Mouse (Mus musculus): ENCODE measurements around the gene Llph.
"Not testable (repeated sequence)": the region's sequence is repeated elsewhere in the genome, so short reads cannot be mapped to it uniquely, and the experiment has no call there.

Gene Llph

DNA sequence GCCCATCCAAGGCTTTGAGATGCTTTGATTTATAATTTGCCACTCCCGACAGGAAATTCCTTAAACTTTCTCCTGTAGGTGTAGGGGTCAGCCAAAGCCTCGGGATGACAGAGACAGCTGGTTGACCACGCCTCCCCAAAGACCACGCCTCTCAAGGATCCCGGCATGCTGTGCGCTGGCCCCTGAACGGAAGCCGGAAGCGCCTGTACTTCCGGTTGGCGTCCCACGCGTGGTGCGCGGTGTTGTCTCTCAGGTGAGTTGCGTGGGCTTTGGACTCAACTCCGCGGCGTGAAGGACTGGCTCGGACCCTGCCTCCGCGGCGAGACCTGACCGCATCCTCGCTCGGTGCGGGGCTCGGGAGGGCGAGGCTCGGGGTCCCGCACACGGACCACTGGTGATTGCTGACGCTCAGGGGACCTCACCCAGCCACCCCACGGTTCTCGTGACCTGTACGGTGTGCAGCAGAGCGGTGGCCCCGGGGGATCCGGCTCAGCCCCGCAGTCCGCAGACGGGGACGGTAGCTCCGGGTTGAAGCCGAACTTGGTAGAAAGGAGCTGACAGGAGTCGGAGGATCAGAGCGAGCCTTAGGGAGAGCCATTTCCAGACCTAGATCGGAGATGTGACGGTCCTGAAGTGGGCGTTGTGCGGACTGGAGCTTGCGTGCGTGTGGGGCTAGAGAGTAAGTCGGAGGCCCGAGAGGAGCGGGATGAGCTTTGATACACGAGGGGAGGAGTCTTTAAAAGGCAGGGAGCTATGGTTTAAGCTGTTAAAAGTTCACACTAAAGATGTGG is at the start of gene Llph:
Llph (plus strand) TSS at position 200 of the 791 bp plus-strand sequence.
- DNase-seq (ENCODE audit: low read depth), result peak; percentile 63

DNA sequence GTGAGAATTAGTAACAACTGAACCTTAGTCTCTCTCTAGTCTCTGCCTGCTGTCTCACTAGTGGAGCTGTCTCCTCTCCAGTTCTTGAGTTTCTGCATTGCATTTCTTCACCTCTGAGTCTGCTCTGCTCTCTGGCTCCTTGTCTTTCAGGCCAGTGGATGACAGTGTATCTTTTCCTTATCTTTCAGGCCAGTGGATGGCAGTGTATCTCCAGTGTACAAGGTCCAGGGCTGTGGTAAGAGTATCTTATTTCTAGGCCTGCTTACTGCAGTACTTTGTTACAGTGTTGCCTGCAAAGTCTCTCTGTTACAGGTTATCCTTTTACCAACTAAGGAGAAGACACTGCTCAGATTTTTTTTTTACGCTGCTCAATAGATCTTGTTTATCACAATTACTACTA is 44.0 kb upstream of the Llph start:
- no peak for DNase-seq (ENCODE audit: low read depth)

DNA sequence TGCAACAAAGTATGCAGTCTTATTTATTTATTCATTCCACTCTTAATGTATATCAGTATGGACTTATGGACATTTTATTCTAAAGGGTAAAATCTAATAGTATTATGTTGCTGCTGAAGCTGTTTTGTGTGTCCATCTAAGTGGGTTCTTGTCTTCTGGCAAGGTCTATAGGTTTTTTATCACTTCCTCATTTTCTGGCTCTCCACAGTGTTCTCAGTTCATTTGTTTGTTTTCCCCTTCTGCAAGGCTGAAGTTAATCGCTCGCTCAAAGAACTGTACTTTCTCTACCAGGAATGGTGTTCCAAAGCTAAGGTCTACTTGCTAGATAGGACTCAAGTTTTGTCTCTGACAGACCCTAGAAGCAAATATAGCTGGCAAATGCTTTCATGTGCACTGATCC is 43.5 kb upstream of the Llph start:
- no peak for DNase-seq (ENCODE audit: low read depth)

DNA sequence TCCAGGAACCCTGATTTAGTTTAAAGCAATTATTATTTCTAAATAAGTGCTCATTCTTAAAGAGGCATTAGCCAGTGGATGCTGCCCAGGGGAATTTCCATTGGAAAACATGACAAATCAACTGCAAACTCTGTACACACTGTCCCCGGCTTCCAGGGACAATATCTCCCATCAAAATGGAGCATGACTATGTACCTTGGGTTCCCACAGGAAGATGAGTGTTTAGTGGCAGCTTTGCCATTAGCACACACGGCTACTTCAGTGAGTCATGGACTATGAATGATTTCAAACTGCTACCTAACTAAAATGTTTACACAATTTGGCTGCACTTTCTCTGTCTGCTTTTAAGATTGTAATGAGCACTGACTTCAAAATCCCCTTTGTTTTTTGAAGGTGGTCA is 38.4 kb upstream of the Llph start:
- DNase-seq (ENCODE audit: low read depth), result no peak

DNA sequence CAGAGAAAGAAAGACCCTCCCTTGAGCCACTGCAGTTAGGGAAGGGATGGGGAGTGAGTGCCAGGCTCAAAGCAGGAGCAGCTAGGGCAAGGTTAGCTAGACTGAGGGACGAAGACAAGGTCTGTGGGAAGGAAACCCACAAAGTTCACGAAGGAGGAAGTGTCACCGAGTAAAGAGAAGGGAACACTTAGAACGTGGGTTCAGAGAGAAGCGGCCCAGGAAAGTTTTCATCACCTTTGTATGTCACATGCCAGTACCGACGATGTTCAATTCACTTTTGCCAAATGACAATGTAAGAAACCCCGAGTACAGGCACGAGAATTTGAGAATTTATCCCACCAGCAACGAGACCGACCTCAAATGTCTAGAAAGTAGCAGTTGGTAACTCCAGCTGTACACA is 37.6 kb upstream of the Llph start:
- no peak for DNase-seq (ENCODE audit: low read depth)

DNA sequence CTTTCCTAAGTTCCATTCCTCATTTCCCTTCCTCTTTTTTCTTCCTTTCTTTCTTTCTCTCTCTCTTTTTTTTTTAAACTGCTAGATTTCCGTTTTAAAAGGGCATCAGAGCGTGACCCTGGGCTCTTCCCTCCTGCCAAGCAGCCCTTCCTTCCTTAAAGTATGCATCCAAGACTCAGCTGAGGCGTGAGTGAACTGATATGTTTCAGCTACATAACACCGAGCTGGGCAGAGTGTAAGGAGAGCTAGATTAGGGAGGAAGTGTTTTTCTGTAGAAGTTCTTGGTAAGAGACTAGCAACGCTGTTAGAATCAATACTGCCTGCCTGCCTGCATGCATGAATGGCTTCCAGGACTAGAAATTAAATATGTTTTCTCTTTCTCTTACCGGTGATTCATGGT is 37.1 kb upstream of the Llph start:
- no peak for DNase-seq (ENCODE audit: low read depth)

DNA sequence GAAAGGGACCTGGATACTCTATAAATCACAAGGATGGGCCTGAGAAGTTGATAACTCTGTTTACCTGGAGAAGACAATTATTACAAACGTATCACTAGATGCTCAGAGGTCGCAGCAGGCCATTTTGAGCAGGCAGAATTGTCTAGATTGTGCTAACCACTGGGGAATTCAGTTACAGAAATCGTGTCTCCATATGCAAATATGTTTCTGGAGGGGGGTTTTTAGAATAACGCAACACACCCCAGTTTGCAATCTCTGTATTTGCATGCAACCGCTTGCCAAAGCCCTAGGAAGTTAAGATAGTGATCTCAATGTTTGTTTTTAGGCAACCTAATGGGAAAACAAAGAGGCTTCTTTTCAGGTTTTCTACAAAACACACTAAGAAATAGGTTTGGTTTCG is 35.7 kb upstream of the Llph start:
- no peak for DNase-seq (ENCODE audit: low read depth)

DNA sequence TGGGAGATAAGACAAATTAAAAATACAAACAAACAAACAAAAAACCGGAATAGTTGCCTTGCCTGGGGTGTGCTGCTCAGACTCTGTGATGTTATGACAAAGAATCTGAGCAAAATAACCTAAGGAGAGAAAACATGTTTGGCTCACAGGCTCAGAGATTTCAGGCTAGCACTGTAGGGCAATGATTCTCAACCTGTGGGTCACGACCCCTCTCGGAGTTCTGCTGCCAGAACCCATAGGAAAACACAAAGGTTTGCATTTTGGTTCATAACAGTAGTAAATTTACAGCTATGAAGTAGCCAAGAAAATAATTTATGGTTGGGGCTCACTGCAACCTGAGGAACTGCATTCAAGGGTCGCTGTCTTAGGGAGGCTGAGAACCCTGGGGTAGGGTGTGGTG is 34.6 kb upstream of the Llph start:
- DNase-seq (ENCODE audit: low read depth), result no peak

DNA sequence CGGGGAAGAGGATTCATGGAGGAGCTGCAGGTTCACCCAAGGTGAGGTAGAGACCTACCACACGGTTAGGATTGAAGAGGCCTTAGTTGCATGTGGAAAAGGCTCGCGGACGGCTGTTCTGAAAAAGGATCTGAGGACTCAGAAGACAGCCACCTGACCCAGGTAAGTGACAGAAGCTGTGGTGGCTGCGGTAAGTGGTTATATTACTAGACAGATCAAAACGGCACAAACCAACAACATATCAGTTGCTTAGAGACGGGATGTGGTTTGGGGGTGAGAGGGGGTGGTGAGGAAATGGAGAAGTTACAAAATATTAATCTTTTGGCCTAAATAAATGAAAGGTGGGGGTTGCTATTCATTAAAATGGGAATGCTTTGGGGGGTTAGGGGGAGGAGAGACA is 33.6 kb upstream of the Llph start:
- no peak for DNase-seq (ENCODE audit: low read depth)

DNA sequence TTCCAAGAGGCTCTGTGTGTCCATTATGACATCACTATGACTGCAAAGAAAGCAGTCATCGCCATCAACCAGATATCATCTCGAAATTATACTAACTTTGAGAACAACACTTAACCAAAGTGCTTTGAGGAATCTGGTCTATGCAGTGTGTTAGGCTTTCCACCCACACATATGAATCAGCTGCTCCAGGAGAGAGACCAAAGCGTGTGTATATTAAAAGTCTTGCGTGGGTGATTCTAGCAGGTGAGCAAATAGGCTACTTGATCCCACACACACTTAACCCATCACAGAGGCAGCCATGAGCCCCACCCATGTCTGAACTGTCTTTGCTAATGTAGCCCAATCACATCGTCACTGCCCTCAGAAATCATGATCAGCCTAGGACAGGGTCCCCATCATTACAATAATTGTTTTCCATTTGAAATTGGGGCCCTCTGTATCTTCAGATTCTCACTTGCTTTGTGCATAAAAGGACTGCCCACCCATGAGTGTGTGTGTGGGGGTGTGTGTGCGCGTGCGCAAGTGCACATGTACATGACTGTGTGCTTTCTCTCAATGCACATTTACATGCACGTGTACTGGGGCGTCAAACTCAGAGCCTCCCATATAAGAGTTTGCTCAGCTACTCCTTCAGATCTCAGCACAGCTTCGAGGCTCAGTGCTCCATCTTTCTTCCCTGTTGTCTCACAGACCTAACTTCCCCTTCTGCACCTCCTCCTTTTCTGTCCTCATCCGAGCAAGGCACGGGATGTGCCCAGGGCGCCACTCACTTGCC is 29.6 kb upstream of the Llph start:
- DNase-seq (ENCODE audit: low read depth), result no peak

DNA sequence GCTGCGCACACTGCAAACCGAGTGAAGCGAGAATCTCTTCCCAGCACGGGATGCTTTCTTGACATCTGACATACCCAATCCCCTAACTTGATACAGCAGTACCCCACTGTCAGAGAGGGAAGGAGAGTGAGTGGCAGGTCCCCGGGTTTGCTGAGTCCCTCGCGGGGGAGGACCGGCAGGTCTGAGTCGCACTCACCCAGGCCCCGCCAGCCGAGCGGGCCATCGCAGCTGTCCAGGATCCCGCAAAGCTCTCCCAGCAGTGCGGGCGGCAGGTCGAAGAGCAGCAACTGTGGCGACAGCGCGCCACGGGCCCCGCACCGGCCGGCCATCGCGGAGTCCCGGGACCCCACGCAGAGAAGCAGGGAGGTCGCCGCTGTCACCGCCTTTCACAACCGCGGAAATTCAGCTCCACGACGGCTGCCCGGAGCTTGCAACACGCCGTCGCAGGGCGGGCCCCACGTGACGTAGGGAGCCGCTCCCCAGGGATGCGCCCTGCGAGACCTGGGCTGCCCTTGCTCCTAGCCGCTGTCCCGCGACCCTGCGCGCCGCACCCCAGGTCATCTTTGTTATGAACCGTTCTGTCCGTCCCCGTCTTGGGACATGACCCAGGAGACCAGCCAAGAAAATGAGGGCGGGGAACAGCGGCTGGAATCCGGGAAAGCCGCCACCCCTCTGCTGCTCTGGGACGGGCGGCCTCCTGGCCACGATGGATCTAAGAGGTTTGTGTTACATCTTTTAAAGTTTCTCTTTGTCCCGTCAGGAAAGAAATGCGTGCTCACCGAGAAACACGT is 25.5 kb upstream of the Llph start, which contains the start of gene Tmbim4:
Tmbim4 (plus strand) TSS at position 460 of the 791 bp plus-strand sequence.
- DNase-seq (ENCODE audit: low read depth), result peak; percentile 23

DNA sequence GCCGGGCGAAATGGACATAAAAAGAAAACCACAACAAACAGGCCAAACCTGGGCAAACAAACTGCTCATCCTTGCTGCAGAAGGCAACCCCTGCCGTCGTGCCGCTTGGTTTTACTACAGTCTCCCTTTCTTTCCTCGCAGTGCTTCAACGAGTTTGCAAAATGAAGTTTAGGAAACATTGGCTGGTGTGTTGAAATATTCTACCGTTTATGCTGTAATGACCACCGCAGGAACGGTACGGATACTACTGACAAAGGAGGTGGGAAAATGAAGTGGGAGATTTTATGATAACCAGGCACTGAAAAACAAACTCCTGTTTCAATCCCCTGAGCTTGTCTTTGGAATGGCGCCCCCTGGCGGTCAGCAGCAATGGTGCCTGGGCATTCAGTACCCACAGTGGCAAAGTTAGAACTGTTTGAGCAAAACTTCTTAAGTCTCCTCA is 24.9 kb upstream of the Llph start, which contains the start of gene Irak3:
Irak3 (minus strand) TSS at position 170 of the 442 bp plus-strand sequence.
- DNase-seq (ENCODE audit: low read depth), result peak; percentile 59

DNA sequence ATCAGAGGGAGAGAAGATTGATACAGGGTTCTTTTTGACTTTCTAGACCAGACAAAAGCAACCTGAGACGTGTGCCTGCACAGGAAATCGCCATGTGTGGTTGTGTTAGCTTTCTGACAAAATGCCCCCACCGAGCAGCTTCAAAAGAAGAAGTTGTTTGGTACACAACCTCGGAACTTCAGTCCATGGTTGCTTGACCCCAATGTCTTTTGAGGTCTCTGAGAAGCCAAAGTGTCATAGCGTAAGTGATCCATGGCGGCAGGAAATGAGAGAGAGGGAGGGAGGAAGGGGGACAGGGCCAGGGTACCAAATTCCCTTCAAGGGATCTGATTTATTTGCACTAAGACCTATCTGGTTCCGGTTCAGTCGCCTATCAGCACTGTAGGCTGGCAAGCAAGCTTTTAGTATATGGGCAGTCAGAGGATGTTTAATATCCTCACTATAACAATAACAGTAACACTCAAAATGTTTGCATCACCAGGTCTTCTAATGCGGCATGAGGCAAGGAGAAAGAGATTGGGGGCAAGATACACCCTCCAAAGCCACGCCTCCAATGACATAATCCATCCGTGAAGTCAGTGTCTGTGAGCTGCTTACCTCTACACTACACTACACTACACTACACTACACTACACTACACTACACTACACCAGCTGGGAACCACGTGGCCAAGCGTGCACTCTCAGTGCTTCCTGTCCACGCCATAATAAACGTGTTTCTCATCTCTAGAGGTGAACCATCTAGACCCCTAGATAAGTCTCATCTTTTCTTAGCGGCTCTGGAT is 24.2 kb upstream of the Llph start:
- no peak for DNase-seq (ENCODE audit: low read depth)

DNA sequence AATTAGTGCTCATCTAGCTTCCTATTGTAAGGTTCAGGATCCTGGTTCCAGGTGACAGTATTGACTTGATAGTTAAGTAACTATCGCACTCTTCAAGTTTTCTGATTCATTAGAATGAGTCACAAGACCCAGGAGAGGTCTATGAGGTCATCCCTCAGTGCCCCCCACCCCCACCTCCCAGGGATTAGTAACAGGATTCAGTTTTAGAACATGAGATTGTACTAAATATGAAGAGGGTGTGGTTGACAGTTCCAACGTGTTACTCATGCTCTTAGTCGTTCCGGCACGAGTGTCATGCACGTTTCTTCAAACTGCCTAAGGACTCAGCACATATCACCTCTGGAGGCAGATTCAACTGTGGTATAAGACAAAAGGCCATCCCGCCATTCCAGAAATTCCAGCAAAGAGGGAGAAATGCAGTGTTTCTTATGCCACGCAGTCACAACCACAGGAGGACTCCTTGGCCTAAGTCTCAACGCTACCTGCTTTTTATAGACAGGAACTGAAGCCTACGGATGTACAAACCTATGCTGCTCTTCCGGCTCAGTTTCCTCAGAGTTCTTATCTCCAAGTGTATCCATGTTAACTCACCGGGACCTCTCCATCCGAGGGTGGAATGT is 22.2 kb upstream of the Llph start:
- no peak for DNase-seq (ENCODE audit: low read depth)

DNA sequence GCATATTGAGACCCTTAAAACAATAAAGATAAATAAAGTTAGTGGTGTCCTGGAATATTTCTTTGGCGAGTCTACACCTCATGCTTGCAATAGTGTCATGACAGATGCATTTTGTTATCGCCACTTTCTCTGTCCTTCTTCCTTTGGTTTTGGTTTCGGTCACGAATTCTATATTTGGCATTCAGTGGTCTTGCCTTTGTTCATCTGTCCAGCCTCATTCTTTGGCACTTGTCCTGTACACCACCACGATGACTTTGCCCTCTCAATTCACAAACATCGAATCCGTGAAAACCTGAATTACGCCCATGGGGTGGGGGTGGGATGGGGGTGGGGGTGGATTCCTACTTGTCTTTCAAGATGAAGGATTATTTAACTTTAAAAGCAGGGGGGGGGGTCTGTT is 18.9 kb upstream of the Llph start:
- DNase-seq (ENCODE audit: low read depth), result no peak

DNA sequence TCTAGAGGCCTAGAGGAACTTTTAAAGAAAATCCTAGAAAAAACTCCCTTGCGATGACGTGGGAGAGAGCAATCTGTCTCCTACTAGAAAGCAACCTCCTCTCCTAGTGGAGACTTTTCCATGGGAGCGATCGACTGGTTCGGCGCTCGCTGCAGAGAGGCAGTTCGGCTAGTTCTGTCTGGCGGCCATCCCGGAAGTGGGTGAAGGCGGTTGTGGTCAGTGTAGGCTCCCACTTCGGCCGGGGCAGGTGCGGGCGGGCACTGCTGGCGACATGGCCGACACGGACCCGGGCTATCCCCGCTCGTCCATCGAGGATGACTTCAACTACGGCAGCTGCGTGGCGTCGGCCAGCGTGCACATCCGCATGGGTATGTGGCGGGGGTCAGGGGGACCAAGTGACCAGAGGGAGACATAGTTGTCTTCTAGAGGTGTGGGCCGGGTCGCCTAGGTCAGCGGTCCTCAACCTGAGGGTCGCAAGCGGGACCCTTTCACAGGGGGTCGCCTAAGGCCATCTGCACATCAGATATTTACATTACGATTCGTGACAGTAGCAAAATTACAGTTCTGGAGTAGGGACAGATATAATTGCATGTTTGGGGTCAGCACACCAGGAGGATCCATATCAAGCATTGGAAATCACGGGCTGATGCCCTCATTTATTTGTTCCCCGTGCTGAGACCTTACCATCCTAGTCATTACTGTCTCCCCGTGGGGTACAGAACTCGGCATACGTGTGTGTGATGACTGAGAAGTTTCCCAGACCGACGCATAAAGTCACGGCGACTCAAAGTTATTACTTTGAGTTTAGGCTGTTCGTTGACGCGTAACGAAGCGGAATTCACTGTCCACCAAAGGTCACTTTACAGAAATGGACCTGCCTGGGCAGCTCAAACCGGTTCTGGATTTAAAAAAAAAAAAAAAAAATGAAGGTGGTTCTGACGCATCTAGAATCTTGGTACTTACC is 18.0 kb upstream of the Llph start:
- peak; percentile 82 for DNase-seq (ENCODE audit: low read depth)

DNA sequence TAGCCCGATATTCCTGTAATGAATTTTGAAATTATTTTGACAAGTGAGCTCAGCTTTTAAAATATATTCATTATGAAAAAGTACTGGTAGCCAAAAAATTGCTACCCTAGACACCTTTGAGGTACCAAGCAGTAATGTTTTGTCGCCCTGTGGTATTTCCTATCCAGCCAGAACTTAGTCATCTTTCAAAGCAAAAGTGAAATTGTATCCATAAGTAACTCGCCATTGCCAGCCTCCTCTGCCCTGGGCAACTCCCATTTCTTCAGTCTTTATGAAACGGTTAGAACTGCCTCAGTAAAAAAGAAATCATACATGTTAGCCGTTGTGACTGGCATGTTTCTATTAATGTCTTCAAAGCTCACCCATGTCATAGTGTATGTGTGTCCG is 17.3 kb upstream of the Llph start:
- DNase-seq (ENCODE audit: low read depth), result no peak

DNA sequence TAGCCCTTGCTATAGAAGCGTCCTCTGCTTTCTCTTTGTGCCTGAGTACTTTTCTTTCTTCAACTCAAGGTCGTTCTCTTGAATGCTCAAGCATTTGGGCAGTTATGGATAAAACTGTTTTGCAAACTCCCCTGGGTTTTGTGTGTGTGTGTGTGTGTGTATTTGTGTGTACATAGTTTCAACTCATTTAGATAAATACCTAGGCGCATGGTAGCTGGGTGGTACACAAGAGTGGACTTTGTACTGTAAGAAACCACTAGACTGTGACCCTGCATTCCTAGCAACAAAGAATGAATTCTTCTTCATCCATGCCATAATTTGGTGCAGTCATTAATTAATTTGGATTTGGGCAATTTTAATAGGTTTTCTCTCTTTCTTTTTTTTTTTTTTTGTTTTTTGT is 16.8 kb upstream of the Llph start:
- DNase-seq (ENCODE audit: low read depth), result no peak

DNA sequence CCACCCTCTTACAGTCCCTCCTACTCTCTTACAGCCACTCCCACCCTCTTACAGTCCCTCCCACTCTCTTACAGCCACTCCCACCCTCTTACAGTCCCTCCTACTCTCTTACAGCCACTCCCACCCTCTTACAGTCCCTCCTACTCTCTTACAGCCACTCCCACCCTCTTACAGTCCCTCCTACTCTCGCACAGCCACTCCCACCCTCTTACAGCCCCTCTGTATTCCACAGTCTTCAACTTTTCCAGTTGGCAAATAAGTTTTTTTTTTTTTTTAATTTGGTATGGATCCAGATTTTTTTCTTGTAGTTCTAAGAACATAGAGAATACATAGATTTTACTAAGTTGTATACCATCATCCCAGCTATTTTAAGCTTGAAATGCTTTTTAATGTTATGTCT is 9.8 kb upstream of the Llph start:
- DNase-seq (ENCODE audit: low read depth), result not testable (repeated sequence)

DNA sequence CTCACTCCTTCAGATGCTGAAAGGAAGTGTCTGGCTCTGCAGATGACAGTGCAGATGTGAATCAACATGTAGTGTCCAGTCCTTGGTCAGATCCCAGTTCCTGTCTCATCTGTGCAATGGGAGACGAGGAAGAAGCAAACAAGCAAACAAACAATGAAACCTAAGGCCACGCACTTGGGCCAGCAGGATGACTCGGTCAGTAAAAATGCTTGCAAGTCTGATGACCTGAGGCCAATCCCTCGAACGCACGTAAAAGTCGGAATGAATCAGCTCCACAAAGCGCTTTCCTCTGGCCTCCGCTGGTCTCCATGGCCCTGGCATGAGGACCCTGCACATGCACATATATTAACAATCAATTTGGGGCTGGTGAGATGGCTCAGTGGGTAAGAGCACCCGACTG is 7.9 kb upstream of the Llph start:
- DNase-seq (ENCODE audit: low read depth), result no peak
